Mouse (Mus musculus) olfactory bulb, adult 2 months (tissue): ENCODE results near the gene Negr1.

Experiments used
- CTCF ChIP-seq: fragments of 200-500 bp; IDR thresholded peaks from 2 replicates; pipeline ENCODE4 v1.5.1; 2012; ENCODE audit warnings: low read depth, mild to moderate bottlenecking, low read length, moderate library complexity; ENCODE audit not compliant: insufficient read depth
- POLR2A ChIP-seq: fragments of 200-500 bp; IDR thresholded peaks from 2 replicates; pipeline ENCODE4 v1.6.1; 2012; ENCODE audit warnings: mild to moderate bottlenecking, low read depth, low read length, moderate library complexity; ENCODE audit not compliant: insufficient read depth

DNA sequence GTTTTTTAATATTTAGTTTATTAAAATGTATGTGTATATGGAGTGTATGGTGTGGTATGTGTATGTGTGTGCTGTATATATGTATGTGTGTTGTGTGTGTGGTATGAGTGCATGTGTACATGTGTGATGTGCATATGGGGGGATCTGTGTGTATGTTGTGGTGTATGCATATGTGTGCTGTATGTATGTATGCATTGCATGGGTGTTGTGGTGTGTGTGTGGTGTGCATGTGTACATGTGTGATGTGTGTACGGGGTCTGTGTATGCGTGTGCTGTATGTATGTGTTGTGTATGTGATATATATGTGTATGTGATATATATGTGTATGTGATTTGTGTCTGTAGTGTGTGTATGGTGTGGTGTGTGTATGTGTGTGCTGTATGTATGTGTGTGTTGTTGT is 640.1 kb downstream of the Negr1 start:
- TF ChIP-seq CTCF (no peak), POLR2A (no peak)
